Mouse (Mus musculus) forebrain, embryonic 16.5 days (tissue): ENCODE measurements around the gene Clp1. TPM values are rescaled to one million over a fixed set of nuclear protein-coding genes. Genes with fewer than 3 reads are reported as not detected.
"Not testable (repeated sequence)": the region's sequence is repeated elsewhere in the genome, so short reads cannot be mapped to it uniquely, and the experiment has no call there.

Experiments
- ATAC-seq: fragments of 200-750 bp; cut with Nextera tagmentation; 2 replicates; pipeline ENCODE4 v1.8.0; 2017; ENCODE audit warnings: mild to moderate bottlenecking, moderate library complexity
- H3K27ac ChIP-seq: fragments of 300-500 bp; sonication (generic); 2 replicates; pipeline ENCODE4 v1.5.1; 2014; ENCODE audit warnings: low read length, control low read depth
- H3K27me3 ChIP-seq: fragments of 300-500 bp; sonication (generic); replicated peaks from 2 replicates; pipeline ENCODE4 v1.6.1; 2014; ENCODE audit warnings: low read length; ENCODE audit not compliant: control insufficient read depth, insufficient read depth
- H3K36me3 ChIP-seq: fragments of 300-500 bp; sonication (generic); 2 replicates; pipeline ENCODE4 v1.6.1; 2014; ENCODE audit not compliant: control insufficient read depth, insufficient read depth
- H3K4me1 ChIP-seq: fragments of 300-500 bp; sonication (generic); replicated peaks from 2 replicates; pipeline ENCODE4 v1.6.1; 2014; ENCODE audit warnings: low read length; ENCODE audit not compliant: control insufficient read depth, insufficient read depth
- H3K4me2 ChIP-seq: fragments of 300-500 bp; sonication (generic); 2 replicates; pipeline ENCODE4 v1.6.1; 2014; ENCODE audit warnings: mild to moderate bottlenecking, low read length, control low read depth
- H3K4me3 ChIP-seq: fragments of 300-500 bp; sonication (generic); replicated peaks from 2 replicates; pipeline ENCODE4 v1.5.1; 2014; ENCODE audit warnings: mild to moderate bottlenecking, low read length, control low read depth
- H3K9ac ChIP-seq: fragments of 300-500 bp; sonication (generic); replicated peaks from 2 replicates; pipeline ENCODE4 v1.6.1; 2014; ENCODE audit warnings: low read depth, low read length, control low read depth
- H3K9me3 ChIP-seq: fragments of 300-500 bp; sonication (generic); 2 replicates; pipeline ENCODE4 v1.6.1; 2016; ENCODE audit warnings: low read length; ENCODE audit not compliant: control insufficient read depth
- WGBS: fragments of 180-500 bp; shearing (Covaris S2); extraction: QIAGEN DNeasy Blood & Tissue Kit; methylation state at CpG from one replicate; pipeline ENCODE4 v1.1.7; 2014; 5-methylcytosine and 5-hydroxymethylcytosine counted together
- polyA plus RNA-seq: library from polyadenylated mRNA; unstranded; fragments of >200 nt; fragmentation: Nextera tagmentation; extraction: Ambion mirVana; gene quantifications from 2 replicates; pipeline ENCODE4 v1.2.1, GENCODE M21; 2015

Clp1 gene
- polyA plus RNA-seq, 1 experiment from 2014 or later: 28.1 TPM

- Histone ChIP-seq H3K4me2 (peak overlapping the region; percentile 84), H3K4me1 (peaks cover 49% of the 10 kb centered on the region), H3K4me3 (peak overlapping the region; percentile 58), H3K27ac (peak overlapping the region; percentile 82), H3K36me3 (no peaks in the 10 kb centered on the region), H3K9me3 (no peaks in the 10 kb centered on the region), H3K27me3 (no peaks in the 10 kb centered on the region), H3K9ac (peak overlapping the region; percentile 80)
- 2% methylated on average over 11 of the region's 11 CpGs for WGBS
- ATAC-seq: peak; percentile 57
These were observed 7.3 kb upstream of the Clp1 start for GRCm38 (mm10) chr2:84734351-84734864.

GRCm38 (mm10) chr2:84733579-84734300, 6.6 kb upstream of the Clp1 start, which contains the start of gene Ypel4:
Gene Ypel4, plus strand, starts transcription at chr2:84734058.
- Histone ChIP-seq H3K9ac (peak within 1 kb of the TSS; percentile 80), H3K27ac (peak within 1 kb of the TSS; percentile 82), H3K27me3 (no peaks in the 10 kb centered on the region), H3K9me3 (no peaks in the 10 kb centered on the region), H3K4me3 (peak within 1 kb of the TSS; percentile 58), H3K4me1 (peaks cover 48% of the 10 kb centered on the region), H3K4me2 (peak within 1 kb of the TSS; percentile 84), H3K36me3 (no peaks in the 10 kb centered on the region)
- peak; percentile 84 for ATAC-seq
- WGBS: 3% methylated on average over 8 of the region's 8 CpGs

- no peak overlapping the region for H3K4me3 ChIP-seq
- H3K27me3 ChIP-seq: no peaks in the 10 kb centered on the region
- peaks cover 40% of the 10 kb centered on the region for H3K4me1 ChIP-seq
- no peak for ATAC-seq
- H3K36me3 ChIP-seq: no peaks in the 10 kb centered on the region
- H3K4me2 ChIP-seq: no peak overlapping the region
- H3K27ac ChIP-seq: no peak overlapping the region
- no peaks in the 10 kb centered on the region for H3K9me3 ChIP-seq
- H3K9ac ChIP-seq: no peak overlapping the region
- 86% methylated on average over 1 of the region's 1 CpGs for WGBS
These were observed 5.2 kb upstream of the Clp1 start for GRCm38 (mm10) chr2:84732394-84732793.

GRCm38 (mm10) chr2:84731206-84731605, 4.1 kb upstream of the Clp1 start:
- WGBS: 82% methylated on average over 3 of the region's 3 CpGs
- no peak for ATAC-seq
- no peak overlapping the region for H3K4me3 ChIP-seq

GRCm38 (mm10) chr2:84728191-84728590, 1.0 kb upstream of the Clp1 start:
- H3K27ac ChIP-seq, ATAC-seq, H3K9me3 ChIP-seq, H3K27me3 ChIP-seq, H3K4me2 ChIP-seq, H3K36me3 ChIP-seq, H3K9ac ChIP-seq, H3K4me3 ChIP-seq: not testable (repeated sequence)
- WGBS: 79% methylated on average over 5 of the region's 5 CpGs
- peaks cover 26% of the 10 kb centered on the region for H3K4me1 ChIP-seq

More at GRCm38 (mm10) chr2:84731206-84731605, 4.1 kb upstream of the Clp1 start:
- no peaks in the 10 kb centered on the region for H3K27me3 ChIP-seq
- H3K9ac ChIP-seq: no peak overlapping the region
- no peaks in the 10 kb centered on the region for H3K9me3 ChIP-seq
- no peaks in the 10 kb centered on the region for H3K36me3 ChIP-seq
- H3K27ac ChIP-seq: no peak overlapping the region
- no peak overlapping the region for H3K4me2 ChIP-seq
- H3K4me1 ChIP-seq: peaks cover 34% of the 10 kb centered on the region

- ATAC-seq: peak; percentile 9
- 3% methylated on average over 9 of the region's 9 CpGs for WGBS
- Histone ChIP-seq H3K9me3 (no peaks in the 10 kb centered on the region), H3K4me2 (peak overlapping the region; percentile 98), H3K27me3 (no peaks in the 10 kb centered on the region), H3K9ac (peak overlapping the region; percentile 61), H3K4me1 (peaks cover 25% of the 10 kb centered on the region), H3K4me3 (peak overlapping the region; percentile 70), H3K36me3 (peaks cover 7% of the 10 kb centered on the region), H3K27ac (no peak overlapping the region)
These were observed 434 bp downstream of the Clp1 start for GRCm38 (mm10) chr2:84726716-84727115.

- Histone ChIP-seq H3K9me3 (no peaks in the 10 kb centered on the region), H3K4me1 (peaks cover 25% of the 10 kb centered on the region), H3K27me3 (no peaks in the 10 kb centered on the region), H3K4me2 (no peak overlapping the region), H3K27ac (no peak overlapping the region), H3K36me3 (peaks cover 9% of the 10 kb centered on the region), H3K4me3 (no peak overlapping the region), H3K9ac (no peak overlapping the region)
- 93% methylated on average over 10 of the region's 10 CpGs for WGBS
- no peak for ATAC-seq
These were observed 1.4 kb downstream of the Clp1 start for GRCm38 (mm10) chr2:84725770-84726169.

- no peak overlapping the region for H3K4me2 ChIP-seq
- H3K27me3 ChIP-seq: no peaks in the 10 kb centered on the region
- no peak overlapping the region for H3K4me3 ChIP-seq
- 93% methylated on average over 14 of the region's 14 CpGs for WGBS
- H3K36me3 ChIP-seq: peaks cover 9% of the 10 kb centered on the region
- ATAC-seq: no peak
- peaks cover 25% of the 10 kb centered on the region for H3K4me1 ChIP-seq
- no peak overlapping the region for H3K27ac ChIP-seq
- no peak overlapping the region for H3K9ac ChIP-seq
- H3K9me3 ChIP-seq: no peaks in the 10 kb centered on the region
These were observed 3.3 kb downstream of the Clp1 start for GRCm38 (mm10) chr2:84723856-84724255.

- peaks cover 9% of the 10 kb centered on the region for H3K36me3 ChIP-seq
- H3K9ac ChIP-seq: no peak overlapping the region
- WGBS: 88% methylated on average over 3 of the region's 3 CpGs
- no peak overlapping the region for H3K27ac ChIP-seq
- no peaks in the 10 kb centered on the region for H3K9me3 ChIP-seq
- H3K4me2 ChIP-seq: no peak overlapping the region
- ATAC-seq: no peak
- no peak overlapping the region for H3K4me3 ChIP-seq
- peaks cover 19% of the 10 kb centered on the region for H3K4me1 ChIP-seq
- H3K27me3 ChIP-seq: no peaks in the 10 kb centered on the region
These were observed 6.0 kb downstream of the Clp1 start for GRCm38 (mm10) chr2:84721182-84721581.
